In the genomic region with DNA sequence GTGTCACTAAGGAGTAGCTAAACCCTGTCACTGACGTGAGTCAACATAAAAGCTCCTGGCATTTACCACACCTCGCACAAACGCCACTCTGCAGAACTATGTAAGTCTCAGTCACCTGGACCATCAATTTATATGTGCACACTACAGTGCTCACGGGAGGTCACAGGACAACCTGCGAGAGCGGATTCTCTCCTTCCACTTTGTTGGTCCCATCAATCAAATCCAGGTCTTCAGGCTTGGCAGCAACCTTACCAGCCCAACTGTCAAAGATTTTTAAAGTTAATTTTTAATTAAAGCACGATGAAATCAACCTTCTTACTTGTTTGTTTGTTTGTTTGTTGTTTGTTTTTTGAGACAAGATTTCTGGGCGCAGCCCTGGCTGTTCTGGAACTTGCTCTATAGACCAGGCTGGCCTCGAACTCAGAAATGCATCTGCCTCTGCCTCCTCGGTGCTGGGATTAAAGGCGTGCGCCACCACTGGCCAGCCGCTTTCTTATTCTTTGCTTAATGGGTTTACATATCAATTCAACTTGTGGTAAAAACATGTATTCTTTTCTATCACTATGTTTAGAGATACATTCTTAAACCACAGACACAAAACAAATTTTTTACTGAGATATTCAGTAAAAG, we compare ENCODE assay signal across 24 mouse cellular contexts. TPM values are rescaled to one million over a fixed set of nuclear protein-coding genes. Genes with fewer than 3 reads are reported as not detected.
DNase-seq lines count a peak whose midpoint lies in the region; ATAC-seq and TF ChIP-seq lines count a peak whose summit lies in the region.
"Had no signal": no experiment of that assay in that cellular context is flagged by ENCODE, and none has a peak within 500 bp of the region (broad histone marks: within the 10 kb centered on the region; RNA-seq: fewer than 3 reads in every experiment).

No protein-coding gene starts in this region.

- peak overlapping the region; percentile 16; the same call in 1 of the 2 replicates for H3K4me2 ChIP-seq in forebrain, embryonic 13.5 days
- H3K4me2 ChIP-seq in forebrain, embryonic 14.5 days (ENCODE audit: low read length) = no peak overlapping the region
- H3K4me2 ChIP-seq in kidney, embryonic 16.5 days (replicated peaks; ENCODE audit: low read depth, low read length) = no peak overlapping the region
- H3K4me2 ChIP-seq: heart, embryonic 15.5 days; liver, embryonic 12.5 days; midbrain, embryonic 15.5 days; neural tube, embryonic 13.5 days had no signal

- no peak overlapping the region for H3K27ac ChIP-seq in forebrain, embryonic 13.5 days
- no peak overlapping the region for H3K27ac ChIP-seq in forebrain, embryonic 14.5 days (ENCODE audit: low read depth, low read length)
- H3K27ac ChIP-seq in kidney, adult 2 months (ENCODE audit: insufficient read depth, low read depth, low read length) = peak overlapping the region; percentile 44
- H3K27ac ChIP-seq in kidney, embryonic 16.5 days (ENCODE audit: low read length) = no peak overlapping the region
- H3K27ac ChIP-seq: heart, embryonic 15.5 days; hindbrain, embryonic 14.5 days; limb, embryonic 10.5 days; liver, embryonic 12.5 days; midbrain, embryonic 15.5 days; neural tube, embryonic 13.5 days had no signal

- H3K9me3 ChIP-seq in forebrain, embryonic 13.5 days (replicated peaks) = peaks cover 7% of the 10 kb centered on the region
- no peaks in the 10 kb centered on the region for H3K9me3 ChIP-seq in forebrain, embryonic 14.5 days (replicated peaks; ENCODE audit: control insufficient read depth, low read length)
- H3K9me3 ChIP-seq in kidney, embryonic 16.5 days (ENCODE audit: low read length) = peaks cover 5% of the 10 kb centered on the region
- H3K9me3 ChIP-seq: heart, embryonic 15.5 days; limb, embryonic 10.5 days; liver, embryonic 12.5 days; midbrain, embryonic 15.5 days had no signal

- peaks cover 49% of the 10 kb centered on the region for H3K4me1 ChIP-seq in forebrain, embryonic 13.5 days
- H3K4me1 ChIP-seq in forebrain, embryonic 14.5 days (ENCODE audit: control insufficient read depth, insufficient read depth, low read length) = peaks cover 25% of the 10 kb centered on the region
- H3K4me1 ChIP-seq in kidney, adult 2 months (ENCODE audit: control insufficient read depth, insufficient read depth, low read length) = peaks cover 9% of the 10 kb centered on the region
- H3K4me1 ChIP-seq in kidney, embryonic 16.5 days (ENCODE audit: insufficient read depth, low read length) = peaks cover 26% of the 10 kb centered on the region

- ATAC-seq in forebrain, embryonic 13.5 days = no peak
- no peak for ATAC-seq in forebrain, embryonic 14.5 days
- no peak for ATAC-seq in kidney, embryonic 16.5 days (ENCODE audit: low FRiP score, low TSS enrichment)
- ATAC-seq: liver, embryonic 12.5 days; midbrain, embryonic 15.5 days had no signal

- WGBS in forebrain, embryonic 13.5 days = 81% methylated on average over 13 of the region's 13 CpGs
- whole genome bisulfite sequencing in forebrain, embryonic 14.5 days = 76% methylated on average over 13 of the region's 13 CpGs
- WGBS in kidney, adult 2 months = 57% methylated on average over 13 of the region's 13 CpGs
- WGBS in kidney, embryonic 16.5 days = 72% methylated on average over 13 of the region's 13 CpGs

- TF ChIP-seq POLR2A in kidney, adult 2 months (IDR thresholded peaks at IDR 0.05; ENCODE audit: low read depth, low read length) = no peak

- 0 out of 2 replicates have a peak, but pooled peaks cover 5% of the 10 kb centered on the region for H3K27me3 ChIP-seq in forebrain, embryonic 13.5 days
- H3K27me3 ChIP-seq in forebrain, embryonic 14.5 days (replicated peaks; ENCODE audit: control insufficient read depth, insufficient read depth, low read length) = no peaks in the 10 kb centered on the region
- no peaks in the 10 kb centered on the region for H3K27me3 ChIP-seq in kidney, adult 2 months (replicated peaks; ENCODE audit: control insufficient read depth, insufficient read depth, low read length)
- H3K27me3 ChIP-seq in kidney, embryonic 16.5 days (ENCODE audit: insufficient read depth, low read length) = no peaks in the 10 kb centered on the region
- H3K27me3 ChIP-seq: heart, embryonic 15.5 days; megakaryocyte, embryonic 14.5 days; midbrain, embryonic 15.5 days had no signal

- TF ChIP-seq CTCF in kidney, adult 2 months (conservative IDR thresholded peaks at IDR 0.05; ENCODE audit: insufficient read depth, insufficient read length, low read depth, low read length) = no peak

- no peak for DNase-seq in forebrain, embryonic 14.5 days (ENCODE audit: low spot score)
- DNase-seq in kidney, adult 2 months = peak; percentile 74
- DNase-seq in kidney, adult 8-10 months = peak; percentile 40 to 52
- DNase-seq in kidney, postnatal 36 days = peak; percentile 40 to 61
- no peak for DNase-seq in layer of hippocampus, adult 9-11 months
- DNase-seq: adrenal gland, adult 8-10 months; B cell, adult 2 months; cerebellum, postnatal 36 days; embryo, embryonic 11 days; gastrocnemius, postnatal 36 days; heart, postnatal 36 days; lung, adult 2 months; retina, postnatal 1 day; right cerebral cortex, postnatal 25 days; spleen, adult 18-20 months had no signal

- peaks cover 15% of the 10 kb centered on the region for H3K36me3 ChIP-seq in forebrain, embryonic 13.5 days (ENCODE audit: poor library complexity, severe bottlenecking)
- no peaks in the 10 kb centered on the region for H3K36me3 ChIP-seq in forebrain, embryonic 14.5 days (ENCODE audit: control insufficient read depth, insufficient read depth, low read length)
- H3K36me3 ChIP-seq in kidney, adult 2 months (ENCODE audit: control insufficient read depth, insufficient read depth, low read length) = no peaks in the 10 kb centered on the region
- no peaks in the 10 kb centered on the region for H3K36me3 ChIP-seq in kidney, embryonic 16.5 days (ENCODE audit: insufficient read depth, low read length)
- H3K36me3 ChIP-seq: heart, embryonic 15.5 days; liver, embryonic 12.5 days; midbrain, embryonic 15.5 days had no signal

- H3K9ac ChIP-seq in forebrain, embryonic 13.5 days = no peak overlapping the region
- no peak overlapping the region for H3K9ac ChIP-seq in forebrain, embryonic 14.5 days (ENCODE audit: low read length)
- no peak overlapping the region for H3K9ac ChIP-seq in kidney, embryonic 16.5 days (replicated peaks; ENCODE audit: low read length)
- H3K9ac ChIP-seq: heart, embryonic 15.5 days; hindbrain, embryonic 14.5 days; liver, embryonic 12.5 days; midbrain, embryonic 15.5 days; neural tube, embryonic 13.5 days had no signal

- H3K4me3 ChIP-seq in forebrain, embryonic 13.5 days = no peak overlapping the region
- no peak overlapping the region for H3K4me3 ChIP-seq in forebrain, embryonic 14.5 days (ENCODE audit: low read depth, low read length)
- H3K4me3 ChIP-seq in kidney, adult 2 months (ENCODE audit: insufficient read depth, low read depth, low read length) = peak overlapping the region; percentile 6; the same call in 1 of the 2 replicates
- no peak overlapping the region for H3K4me3 ChIP-seq in kidney, embryonic 16.5 days (ENCODE audit: low read length)
- H3K4me3 ChIP-seq: heart, embryonic 15.5 days; limb, embryonic 10.5 days; liver, embryonic 12.5 days; megakaryocyte, embryonic 14.5 days; midbrain, embryonic 15.5 days; neural tube, embryonic 13.5 days had no signal

RNA-seq across cellular contexts. Expression of a gene that starts 3.2 kb away (rescaled TPM):
- 10.0 and 10.4 TPM in 2 replicates for polyA plus RNA-seq in forebrain, embryonic 13.5 days (2015; fragmentation: Nextera tagmentation; extraction: Ambion mirVana)
- 9.9 and 10.5 TPM in 2 replicates for polyA plus RNA-seq in forebrain, embryonic 14.5 days (2014; fragmentation: Nextera tagmentation; extraction: Ambion mirVana)
- polyA plus RNA-seq in kidney, adult 2 months (2012; rRNA removed) = 6.0 and 6.3 TPM in 2 replicates
- 3.0 and 3.4 TPM in 2 replicates for polyA plus RNA-seq in kidney, embryonic 16.5 days (2015; fragmentation: Nextera tagmentation; extraction: Ambion mirVana)

Comparison
In these comparisons a context has a peak if more than half of its experiments do, and no peak if none do; other contexts are left out.
1. DNase-seq: peak in kidney, adult 2 months (single experiment), kidney, adult 8-10 months (2 of 2) and kidney, postnatal 36 days (2 of 2); none in forebrain, embryonic 14.5 days (single experiment) and layer of hippocampus, adult 9-11 months (single experiment).